Mouse (Mus musculus) G1E-ER4 (cell line): ENCODE measurements around the gene Rbm46. TPM values are rescaled to one million over a fixed set of nuclear protein-coding genes. Genes with fewer than 3 reads are reported as not detected.

ENCODE experiments used
- GATA1 ChIP-seq: IDR thresholded peaks from one replicate; pipeline ENCODE4 v1.8.0; 2012; ENCODE audit warnings: low read length, inconsistent platforms
- polyA plus RNA-seq: library from polyadenylated mRNA; stranded (reverse); fragments of >175 nt; gene quantifications from 2 replicates; pipeline ENCODE4 v1.2.3, GENCODE M21; 2012

Gene Rbm46
- polyA plus RNA-seq, 1 experiment = not detected

- no peak for TF ChIP-seq GATA1
Measured at GRCm38 (mm10) chr3:82808323-82808911, 67.9 kb downstream of the Rbm46 start.

- TF ChIP-seq GATA1 = no peak
Measured at GRCm38 (mm10) chr3:82805291-82805690, 71.0 kb downstream of the Rbm46 start.

- TF ChIP-seq GATA1 = no peak
Measured at GRCm38 (mm10) chr3:82800470-82800843, 75.8 kb downstream of the Rbm46 start.

- no peak for TF ChIP-seq GATA1
Measured at GRCm38 (mm10) chr3:82799735-82800469, 76.4 kb downstream of the Rbm46 start.

- no peak for TF ChIP-seq GATA1
Measured at GRCm38 (mm10) chr3:82793656-82794055, 82.6 kb downstream of the Rbm46 start.

GRCm38 (mm10) chr3:82791663-82792062, 84.6 kb downstream of the Rbm46 start:
- no peak for TF ChIP-seq GATA1

Other genes starting within 250 kb of the Rbm46 start
- not detected in 2 replicates for gene Lrat, start 27.5 kb upstream of the Rbm46 start, polyA plus RNA-seq
- gene Fgg, start 131.2 kb upstream of the Rbm46 start, polyA plus RNA-seq = not detected in 2 replicates
- not detected in 2 replicates for gene Fga, start 149.6 kb upstream of the Rbm46 start, polyA plus RNA-seq
- gene Fgb, start 173.4 kb upstream of the Rbm46 start, polyA plus RNA-seq = not detected in 2 replicates
- 3.6 and 4.5 TPM in 2 replicates for gene Plrg1, start 179.0 kb upstream of the Rbm46 start, polyA plus RNA-seq